Mouse (Mus musculus) urinary bladder, postnatal 4 days (tissue): ENCODE data around the gene Elfn2.

ENCODE experiments used
- DNase-seq, 2 experiments: peaks; one replicate each; pipeline ENCODE4 v3.0.0; 2021 to 2022; ENCODE audit warnings: low spot score in 2 of 2

The Elfn2 gene

GRCm38 (mm10) chr15:78718290-78719250 lies at the start of gene Elfn2:
TSS of gene Elfn2 (minus strand) at chr15:78718771.
- no peak for DNase-seq

- no peak for DNase-seq
Observed at GRCm38 (mm10) chr15:78763704-78764103, 45.1 kb upstream of the Elfn2 start.

- no peak for DNase-seq
Observed at GRCm38 (mm10) chr15:78763210-78763609, 44.6 kb upstream of the Elfn2 start.

- DNase-seq, result no peak
Observed at GRCm38 (mm10) chr15:78761112-78761511, 42.5 kb upstream of the Elfn2 start.

GRCm38 (mm10) chr15:78758132-78758531 lies 39.6 kb upstream of the Elfn2 start:
- no peak for DNase-seq

GRCm38 (mm10) chr15:78755966-78756725 lies 37.6 kb upstream of the Elfn2 start:
- no peak for DNase-seq

- no peak for DNase-seq
Observed at GRCm38 (mm10) chr15:78755226-78755625, 36.7 kb upstream of the Elfn2 start.

GRCm38 (mm10) chr15:78754144-78754543 lies 35.6 kb upstream of the Elfn2 start:
- DNase-seq, result no peak

GRCm38 (mm10) chr15:78752991-78753390 lies 34.4 kb upstream of the Elfn2 start:
- no peak for DNase-seq

- DNase-seq, result no peak
Observed at GRCm38 (mm10) chr15:78750608-78751350, 32.2 kb upstream of the Elfn2 start.

- no peak for DNase-seq
Observed at GRCm38 (mm10) chr15:78749855-78750254, 31.3 kb upstream of the Elfn2 start.

GRCm38 (mm10) chr15:78744206-78744605 lies 25.6 kb upstream of the Elfn2 start:
- peak; percentile 55 to 79 for DNase-seq

- DNase-seq, result no peak
Observed at GRCm38 (mm10) chr15:78742831-78743230, 24.3 kb upstream of the Elfn2 start.

- no peak for DNase-seq
Observed at GRCm38 (mm10) chr15:78740662-78741061, 22.1 kb upstream of the Elfn2 start.

GRCm38 (mm10) chr15:78737146-78737545 lies 18.6 kb upstream of the Elfn2 start:
- no peak for DNase-seq

- DNase-seq, result no peak
Observed at GRCm38 (mm10) chr15:78736681-78737100, 18.1 kb upstream of the Elfn2 start.

GRCm38 (mm10) chr15:78736181-78736579 lies 17.6 kb upstream of the Elfn2 start:
- no peak for DNase-seq

GRCm38 (mm10) chr15:78735431-78736180 lies 17.0 kb upstream of the Elfn2 start:
- no peak for DNase-seq

GRCm38 (mm10) chr15:78731830-78732229 lies 13.3 kb upstream of the Elfn2 start:
- DNase-seq, result no peak

- no peak for DNase-seq
Observed at GRCm38 (mm10) chr15:78730315-78731049, 11.9 kb upstream of the Elfn2 start.
